Mouse (Mus musculus) CH12.LX (cell line): ENCODE measurements around the gene Ssbp4. TPM values are rescaled to one million over a fixed set of nuclear protein-coding genes. Genes with fewer than 3 reads are reported as not detected.

Source experiments
- DNase-seq: peaks from one replicate; pipeline ENCODE4 v3.0.0-alpha.2; 2013; ENCODE audit errors: extremely low read depth
- H3K27ac ChIP-seq: 2 replicates; pipeline ENCODE4 v1.5.1; 2012; ENCODE audit warnings: low read depth, mild to moderate bottlenecking, control low read depth, moderate library complexity; ENCODE audit not compliant: insufficient read depth
- H3K27me3 ChIP-seq: replicated peaks from 2 replicates; pipeline ENCODE3; 2012; ENCODE audit warnings: inconsistent platforms
- H3K36me3 ChIP-seq, 2 experiments: replicated peaks in 1 of 2; 2 replicates each; pipeline versions ENCODE3 to v1.6.1; 2012; ENCODE audit warnings: inconsistent platforms in 1 of 2, low read length in 1 of 2, mild to moderate bottlenecking in 1 of 2, mixed read lengths in 1 of 2, moderate library complexity in 1 of 2; ENCODE audit not compliant: control insufficient read depth in 1 of 2, insufficient read depth in 1 of 2
- H3K4me1 ChIP-seq, 2 experiments: 2 replicates each; pipeline ENCODE4 v1.6.1; 2012; ENCODE audit warnings: inconsistent platforms in 1 of 2, moderate library complexity in 1 of 2; ENCODE audit not compliant: insufficient read depth in 2 of 2, control insufficient read depth in 1 of 2
- H3K4me2 ChIP-seq: 2 replicates; pipeline ENCODE4 v1.6.1; 2012; ENCODE audit warnings: low read depth, mild to moderate bottlenecking, control low read depth; ENCODE audit not compliant: poor library complexity, insufficient read depth, severe bottlenecking
- H3K4me3 ChIP-seq, 3 experiments: fragments of 150-350 bp in 1 of 3; sonication (generic) in 1 of 3; replicated peaks in 1 of 3; 2 replicates each; pipeline versions ENCODE3 to v1.5.1; 2011 to 2012; ENCODE audit warnings: low read depth in 2 of 3, low read length in 2 of 3, mild to moderate bottlenecking in 2 of 3, moderate library complexity in 2 of 3, control low read depth in 1 of 3, improper control_type of control experiment in 1 of 3, inconsistent platforms in 1 of 3, mixed read lengths in 1 of 3; ENCODE audit not compliant: poor library complexity in 1 of 3
- H3K79me2 ChIP-seq: replicated peaks from 2 replicates; pipeline ENCODE4 v1.6.1; 2012; ENCODE audit warnings: mild to moderate bottlenecking, moderate library complexity; ENCODE audit not compliant: control insufficient read depth, poor library complexity, insufficient read depth, severe bottlenecking; ENCODE audit errors: extremely low read depth
- H3K9ac ChIP-seq: 2 replicates; pipeline ENCODE4 v1.6.1; 2012; ENCODE audit warnings: low read depth, mild to moderate bottlenecking, control low read depth, moderate library complexity; ENCODE audit not compliant: insufficient read depth
- H3K9me3 ChIP-seq: replicated peaks from 2 replicates; pipeline ENCODE3; 2012; ENCODE audit warnings: low read length, inconsistent platforms, mixed read lengths
- CHD1 ChIP-seq: IDR thresholded peaks from 2 replicates; pipeline ENCODE4 v1.6.1; 2012; ENCODE audit warnings: low read depth, low read length, improper control_type of control experiment, inconsistent platforms
- CHD2 ChIP-seq: IDR thresholded peaks from 2 replicates; pipeline ENCODE4 v1.6.1; 2011; ENCODE audit warnings: low read length, improper control_type of control experiment
- CTCF ChIP-seq, 2 experiments: IDR thresholded peaks in 1 of 2; conservative IDR thresholded peaks in 1 of 2; 2 replicates each; pipeline ENCODE4 v1.5.1; 2011 to 2012; ENCODE audit warnings: low read depth in 2 of 2, low read length in 2 of 2, improper control_type of control experiment in 1 of 2, inconsistent platforms in 1 of 2, mild to moderate bottlenecking in 1 of 2, moderate library complexity in 1 of 2
- EP300 ChIP-seq: IDR thresholded peaks from 2 replicates; pipeline ENCODE4 v1.6.1; 2011; ENCODE audit warnings: low read length, improper control_type of control experiment
- ETS1 ChIP-seq: conservative IDR thresholded peaks from 2 replicates; pipeline ENCODE4 v1.6.1; 2012; ENCODE audit warnings: low read depth, mild to moderate bottlenecking, inconsistent platforms, low read length, improper control_type of control experiment, moderate library complexity
- GABPA ChIP-seq: IDR thresholded peaks from 2 replicates; pipeline ENCODE4 v1.6.1; 2012; ENCODE audit warnings: low read depth, low read length, improper control_type of control experiment, inconsistent platforms; ENCODE audit not compliant: insufficient replicate concordance
- HCFC1 ChIP-seq: IDR thresholded peaks from 2 replicates; pipeline ENCODE4 v1.6.1; 2012; ENCODE audit warnings: low read depth, mild to moderate bottlenecking, inconsistent platforms, low read length, improper control_type of control experiment
- JUND ChIP-seq: conservative IDR thresholded peaks from 2 replicates; pipeline ENCODE4 v1.6.1; 2011; ENCODE audit warnings: low read depth, low read length, improper control_type of control experiment
- MAX ChIP-seq: IDR thresholded peaks from 2 replicates; pipeline ENCODE4 v1.6.1; 2011; ENCODE audit warnings: low read length, improper control_type of control experiment
- MAZ ChIP-seq: IDR thresholded peaks from 2 replicates; pipeline ENCODE4 v1.6.1; 2012; ENCODE audit warnings: low read depth, mild to moderate bottlenecking, inconsistent platforms, low read length, improper control_type of control experiment, moderate library complexity
- MEF2A ChIP-seq: IDR thresholded peaks from 2 replicates; pipeline ENCODE4 v1.6.1; 2014; ENCODE audit warnings: low read depth, mild to moderate bottlenecking, inconsistent platforms, low read length, improper control_type of control experiment, borderline replicate concordance
- MYC ChIP-seq: IDR thresholded peaks from 2 replicates; pipeline ENCODE4 v1.6.1; 2011; ENCODE audit warnings: low read depth, mild to moderate bottlenecking, improper control_type of control experiment, low read length
- NRF1 ChIP-seq: IDR thresholded peaks from 2 replicates; pipeline ENCODE4 v1.6.1; 2014; ENCODE audit warnings: low read depth, mild to moderate bottlenecking, inconsistent platforms, low read length, improper control_type of control experiment, moderate library complexity
- POLR2A ChIP-seq: IDR thresholded peaks from 2 replicates; pipeline ENCODE4 v1.6.1; 2011; ENCODE audit warnings: low read depth, mild to moderate bottlenecking, improper control_type of control experiment, low read length
- RCOR1 ChIP-seq: conservative IDR thresholded peaks from 2 replicates; pipeline ENCODE4 v1.6.1; 2012; ENCODE audit warnings: low read depth, mild to moderate bottlenecking, inconsistent platforms, low read length, improper control_type of control experiment
- SMC3 ChIP-seq: IDR thresholded peaks from 2 replicates; pipeline ENCODE4 v1.6.1; 2011; ENCODE audit warnings: low read depth, low read length, improper control_type of control experiment
- TBP ChIP-seq: conservative IDR thresholded peaks from 2 replicates; pipeline ENCODE4 v1.6.1; 2011; ENCODE audit warnings: low read depth, low read length, improper control_type of control experiment
- TCF12 ChIP-seq: IDR thresholded peaks from 2 replicates; pipeline ENCODE4 v1.6.1; 2014; ENCODE audit warnings: low read depth, mild to moderate bottlenecking, inconsistent platforms, low read length, improper control_type of control experiment
- UBTF ChIP-seq: IDR thresholded peaks from 2 replicates; pipeline ENCODE4 v1.6.1; 2012; ENCODE audit warnings: low read depth, mild to moderate bottlenecking, inconsistent platforms, low read length, improper control_type of control experiment, moderate library complexity
- USF2 ChIP-seq: conservative IDR thresholded peaks from 2 replicates; pipeline ENCODE4 v1.6.1; 2011; ENCODE audit warnings: low read depth, low read length, improper control_type of control experiment
- ZC3H11A ChIP-seq: IDR thresholded peaks from 2 replicates; pipeline ENCODE4 v1.6.1; 2012; ENCODE audit warnings: low read depth, mild to moderate bottlenecking, inconsistent platforms, low read length, improper control_type of control experiment
- ZKSCAN1 ChIP-seq: IDR thresholded peaks from 2 replicates; pipeline ENCODE4 v1.6.1; 2012; ENCODE audit warnings: low read depth, inconsistent platforms, low read length, improper control_type of control experiment, borderline replicate concordance
- ZNF384 ChIP-seq: IDR thresholded peaks from 2 replicates; pipeline ENCODE4 v1.6.1; 2012; ENCODE audit warnings: low read depth, low read length, improper control_type of control experiment, inconsistent platforms
- dilution Hi-C: fragments of 300-500 bp; cut with MboI; formaldehyde crosslinking; loops from 2 replicates; pipeline ENCODE4 v1.14.3; 2020; ENCODE audit warnings: low sequenced_read_pairs; ENCODE audit not compliant: extremely low pct_unique_long_range_greater_than_20kb, extremely low pct_ligation_motif_present
- in situ Hi-C: fragments of 300-500 bp; cut with MboI; formaldehyde crosslinking; loops from 3 replicates; pipeline ENCODE4 v1.14.3; 2019; ENCODE audit warnings: low sequenced_read_pairs, low pct_ligation_motif_present, low pct_unique_long_range_greater_than_20kb, mixed read lengths
- polyA plus RNA-seq: library from polyadenylated mRNA; unstranded; fragments of >175 nt; gene quantifications from 2 replicates; pipeline ENCODE4 v1.2.1, GENCODE M21; 2012; ENCODE audit warnings: low read depth; ENCODE audit not compliant: insufficient read length
- total RNA-seq, 2 experiments: library from RNA; depleted of rRNA; stranded (reverse); fragments of 300-350 nt in 1 of 2; fragments of >200 nt in 1 of 2; gene quantifications; 2 replicates each; pipeline ENCODE4 v1.2.3; 2012 to 2014

The Ssbp4 gene
- total and polyA plus RNA-seq, 3 experiments = 41.3 to 128 (median 77.3) TPM

DNA sequence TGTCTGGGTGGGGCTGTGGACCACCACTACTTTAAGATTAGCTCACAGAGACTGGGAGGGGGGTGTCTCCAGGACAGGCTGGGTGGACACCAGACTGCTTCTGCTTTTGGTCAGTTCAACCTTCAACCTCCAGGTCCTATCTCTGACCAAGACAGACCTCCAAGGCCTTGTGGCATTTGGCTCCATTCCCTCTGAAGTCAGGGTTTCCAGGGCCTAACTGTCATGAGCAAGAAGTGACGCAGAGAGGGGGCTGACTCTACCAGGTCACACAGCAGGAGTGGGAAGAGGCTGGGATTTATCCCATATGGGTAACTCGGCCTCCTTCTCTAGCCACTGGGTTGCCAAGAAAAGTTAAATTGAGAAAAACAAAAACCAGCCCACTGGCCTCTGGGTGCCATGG, 49.1 kb upstream of the Ssbp4 start:
- peaks cover 12% of the 10 kb centered on the region; the same call in 1 of the 2 replicates for H3K79me2 ChIP-seq
- dilution Hi-C loops (no loop called here), in situ Hi-C loops (no loop called here)
- no peak overlapping the region for H3K4me2 ChIP-seq
- H3K36me3 ChIP-seq = peaks cover 4 to 41% of the 10 kb centered on the region in 2 experiments
- no peaks in the 10 kb centered on the region for H3K27me3 ChIP-seq
- no peak for DNase-seq
- peaks cover 10 to 64% of the 10 kb centered on the region in 2 experiments for H3K4me1 ChIP-seq
- no peak overlapping the region for H3K9ac ChIP-seq
- no peaks in the 10 kb centered on the region for H3K9me3 ChIP-seq
- no peak overlapping the region for H3K27ac ChIP-seq
- TF ChIP-seq RCOR1 = no peak
- TF ChIP-seq ZKSCAN1 = no peak
- no peak for TF ChIP-seq CHD1
- no peak for TF ChIP-seq TCF12
- TF ChIP-seq POLR2A = no peak
- no peak for TF ChIP-seq ZNF384
- TF ChIP-seq JUND = no peak
- TF ChIP-seq USF2 = no peak
- TF ChIP-seq TBP = no peak
- TF ChIP-seq CTCF (conservative IDR thresholded peaks at IDR 0.05 in 1 of 2, IDR thresholded peaks at IDR 0.05 in 1 of 2; ENCODE audit: low read depth in 2 of 2, low read length in 2 of 2) = no peak
- no peak for TF ChIP-seq MEF2A
- no peak for TF ChIP-seq EP300
- no peak for TF ChIP-seq ZC3H11A
- TF ChIP-seq UBTF = no peak
- no peak for TF ChIP-seq MAZ
- H3K4me3 ChIP-seq = no peak overlapping the region

DNA sequence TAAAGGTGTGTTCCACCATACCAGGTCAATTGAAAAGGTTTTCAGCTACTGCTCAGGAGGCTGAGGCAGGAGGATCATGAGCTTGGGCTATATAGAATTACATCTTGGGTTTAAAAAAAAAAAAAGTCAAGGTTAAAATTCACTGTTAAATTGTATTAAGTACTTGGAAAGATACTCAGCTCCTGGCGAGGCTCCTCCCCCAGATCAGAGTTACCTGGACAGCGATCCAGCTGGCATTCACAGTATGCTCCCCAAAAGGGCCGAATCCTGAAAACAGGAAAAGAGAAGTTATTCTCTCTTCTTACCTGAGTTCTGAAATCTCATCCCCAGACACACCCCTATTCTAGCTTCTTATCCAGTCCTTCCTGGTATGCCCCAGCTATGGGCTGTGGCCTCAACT, 48.5 kb upstream of the Ssbp4 start:
- Histone ChIP-seq H3K36me3 (peaks cover 6 to 46% of the 10 kb centered on the region in 2 experiments), H3K27ac (no peak overlapping the region), H3K9me3 (no peaks in the 10 kb centered on the region), H3K9ac (no peak overlapping the region), H3K4me3 (no peak overlapping the region), H3K4me1 (peaks cover 10 to 64% of the 10 kb centered on the region in 2 experiments), H3K27me3 (no peaks in the 10 kb centered on the region), H3K79me2 (peaks cover 12% of the 10 kb centered on the region; the same call in 1 of the 2 replicates), H3K4me2 (no peak overlapping the region)
- dilution Hi-C loops = no loop called here
- TF ChIP-seq JUND (no peak), CHD2 (no peak), ETS1 (no peak), MYC (no peak), MAZ (no peak), SMC3 (no peak), POLR2A (no peak), ZKSCAN1 (no peak), MAX (no peak), HCFC1 (no peak), NRF1 (no peak), GABPA (no peak)
- no peak for DNase-seq
- in situ Hi-C loops = no loop called here
